Mouse (Mus musculus): Measurements from ENCODE around the gene Rnase10.

DNA sequence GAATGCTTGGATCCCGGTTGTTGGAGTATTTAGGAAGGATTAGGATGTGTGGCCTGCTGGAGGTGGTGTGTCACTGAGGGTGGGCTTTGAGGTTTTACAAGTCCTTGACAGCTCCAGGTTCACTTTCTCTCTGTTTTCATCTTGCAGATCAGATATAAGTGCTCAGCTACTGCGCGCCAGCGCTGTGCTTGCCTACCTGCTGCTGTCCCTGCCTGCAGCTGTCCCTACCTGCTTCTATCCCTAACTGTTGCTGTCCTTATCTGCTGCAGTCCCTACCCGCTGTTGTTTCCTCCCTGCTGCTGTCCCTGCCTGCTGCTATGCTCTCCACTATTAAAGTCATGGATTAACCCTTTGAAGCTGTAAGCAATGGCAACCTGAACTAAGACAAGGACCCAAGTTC lies 32.5 kb upstream of the Rnase10 start:
- TF ChIP-seq MYOG (IDR thresholded peaks at IDR 0.05; ENCODE audit: control insufficient read depth in 1 of 3, insufficient read depth in 1 of 3, insufficient read length in 2 of 3, low read depth in 2 of 3) (no peak), POLR2A (IDR thresholded peaks at IDR 0.05; ENCODE audit: insufficient read length, low read depth) (no peak), SRF (IDR thresholded peaks at IDR 0.05; ENCODE audit: control insufficient read depth, insufficient read length, low read depth) (no peak), MAX (IDR thresholded peaks at IDR 0.05; ENCODE audit: low read depth) (no peak), MYOD1 (IDR thresholded peaks at IDR 0.05; ENCODE audit: control insufficient read depth in 1 of 3, insufficient read length in 2 of 3, low read depth in 2 of 3) (no peak)

Measured in myocyte (in vitro differentiated cells).